Mouse (Mus musculus) lung, postnatal 0 days (tissue): ENCODE results near the gene Cep295.

Experiments used
- CTCF ChIP-seq: IDR thresholded peaks from 2 replicates; pipeline ENCODE4 v1.5.1; 2016; ENCODE audit warnings: antibody characterized with exemption, mild to moderate bottlenecking
- EP300 ChIP-seq: IDR thresholded peaks from 2 replicates; pipeline ENCODE4 v1.6.1; 2016; ENCODE audit warnings: antibody characterized with exemption, mild to moderate bottlenecking, control low read depth

GRCm38 (mm10) chr9:15337776-15338175 lies 19.8 kb downstream of the Cep295 start:
- TF ChIP-seq CTCF (no peak), EP300 (no peak)
